Mouse (Mus musculus): ENCODE measurements around the gene Maob. TPM values are rescaled to one million over a fixed set of nuclear protein-coding genes. Genes with fewer than 3 reads are reported as not detected.

Maob gene
- polyA plus RNA-seq (2016; fragmentation: Nextera tagmentation; extraction: Ambion mirVana): 24.2 and 25.2 TPM in 2 replicates

- Histone ChIP-seq H3K36me3 (no peaks in the 10 kb centered on the region), H3K9ac (no peak within 1 kb of the TSS), H3K9me3 (replicated peaks) (no peaks in the 10 kb centered on the region), H3K27me3 (replicated peaks) (no peaks in the 10 kb centered on the region), H3K4me3 (peak within 1 kb of the TSS; percentile 27), H3K27ac (no peak within 1 kb of the TSS; the same call in 1 of the 2 replicates), H3K4me1 (no peaks in the 10 kb centered on the region), H3K4me2 (peak within 1 kb of the TSS; percentile 36)
- ATAC-seq: peak; percentile 71
- WGBS (ENCODE audit: insufficient replicate concordance): 12% methylated on average over 18 of the region's 18 CpGs
Measured at GRCm38 (mm10) chrX:16817261-16817769, at the start of gene Maob. Maob (minus strand) TSS chrX:16817366.

GRCm38 (mm10) chrX:16860244-16860643, 43.1 kb upstream of the Maob start:
- Histone ChIP-seq H3K4me2 (no peak overlapping the region), H3K27ac (no peak overlapping the region), H3K27me3 (replicated peaks) (no peaks in the 10 kb centered on the region), H3K4me3 (no peak overlapping the region), H3K4me1 (no peaks in the 10 kb centered on the region), H3K36me3 (no peaks in the 10 kb centered on the region), H3K9ac (no peak overlapping the region), H3K9me3 (replicated peaks) (no peaks in the 10 kb centered on the region)
- ATAC-seq: no peak

GRCm38 (mm10) chrX:16846034-16846433, 28.9 kb upstream of the Maob start:
- Histone ChIP-seq H3K4me3 (no peak overlapping the region), H3K9ac (no peak overlapping the region), H3K9me3 (replicated peaks) (no peaks in the 10 kb centered on the region), H3K4me2 (no peak overlapping the region), H3K36me3 (no peaks in the 10 kb centered on the region), H3K27ac (no peak overlapping the region), H3K27me3 (replicated peaks) (no peaks in the 10 kb centered on the region), H3K4me1 (no peaks in the 10 kb centered on the region)
- 71% methylated on average over 2 of the region's 2 CpGs for WGBS (ENCODE audit: insufficient replicate concordance)
- no peak for ATAC-seq

GRCm38 (mm10) chrX:16841443-16841842, 24.3 kb upstream of the Maob start:
- Histone ChIP-seq H3K27me3 (replicated peaks) (no peaks in the 10 kb centered on the region), H3K4me3 (no peak overlapping the region), H3K9me3 (replicated peaks) (no peaks in the 10 kb centered on the region), H3K9ac (no peak overlapping the region), H3K4me1 (no peaks in the 10 kb centered on the region), H3K27ac (no peak overlapping the region), H3K4me2 (no peak overlapping the region), H3K36me3 (no peaks in the 10 kb centered on the region)
- ATAC-seq: no peak
- 45% methylated on average over 2 of the region's 2 CpGs for WGBS (ENCODE audit: insufficient replicate concordance)

- no peak overlapping the region for H3K4me3 ChIP-seq
- H3K9me3 ChIP-seq (replicated peaks): no peaks in the 10 kb centered on the region
- no peak for ATAC-seq
- no peaks in the 10 kb centered on the region for H3K27me3 ChIP-seq (replicated peaks)
- H3K36me3 ChIP-seq: no peaks in the 10 kb centered on the region
- H3K4me2 ChIP-seq: no peak overlapping the region
- H3K27ac ChIP-seq: no peak overlapping the region
- no peak overlapping the region for H3K9ac ChIP-seq
- 56% methylated on average over 1 of the region's 1 CpGs for WGBS (ENCODE audit: insufficient replicate concordance)
- H3K4me1 ChIP-seq: no peaks in the 10 kb centered on the region
Measured at GRCm38 (mm10) chrX:16837293-16837692, 20.1 kb upstream of the Maob start.

- ATAC-seq: no peak
- no peaks in the 10 kb centered on the region for H3K36me3 ChIP-seq
- H3K27me3 ChIP-seq (replicated peaks): no peaks in the 10 kb centered on the region
- H3K4me1 ChIP-seq: no peaks in the 10 kb centered on the region
- no peak overlapping the region for H3K4me2 ChIP-seq
- no peaks in the 10 kb centered on the region for H3K9me3 ChIP-seq (replicated peaks)
- no peak overlapping the region for H3K9ac ChIP-seq
- H3K4me3 ChIP-seq: no peak overlapping the region
- H3K27ac ChIP-seq: no peak overlapping the region
Measured at GRCm38 (mm10) chrX:16836488-16837082, 19.4 kb upstream of the Maob start.

- no peak for ATAC-seq
- H3K27me3 ChIP-seq (replicated peaks): no peaks in the 10 kb centered on the region
Measured at GRCm38 (mm10) chrX:16826028-16826427, 8.9 kb upstream of the Maob start.

GRCm38 (mm10) chrX:16815965-16816364, 1.2 kb downstream of the Maob start:
- no peak overlapping the region for H3K4me2 ChIP-seq
- no peaks in the 10 kb centered on the region for H3K36me3 ChIP-seq
- H3K27me3 ChIP-seq (replicated peaks): no peaks in the 10 kb centered on the region
- H3K4me1 ChIP-seq: no peaks in the 10 kb centered on the region
- H3K27ac ChIP-seq: no peak overlapping the region
- no peak overlapping the region for H3K9ac ChIP-seq
- H3K4me3 ChIP-seq: no peak overlapping the region
- peak; percentile 35; the same call in 1 of the 2 replicates for ATAC-seq
- 57% methylated on average over 3 of the region's 3 CpGs for WGBS (ENCODE audit: insufficient replicate concordance)
- H3K9me3 ChIP-seq (replicated peaks): no peaks in the 10 kb centered on the region

More at GRCm38 (mm10) chrX:16826028-16826427, 8.9 kb upstream of the Maob start:
- H3K9ac ChIP-seq: no peak overlapping the region
- H3K36me3 ChIP-seq: no peaks in the 10 kb centered on the region
- H3K4me2 ChIP-seq: no peak overlapping the region
- WGBS (ENCODE audit: insufficient replicate concordance): 70% methylated on average over 1 of the region's 1 CpGs
- no peak overlapping the region for H3K4me3 ChIP-seq
- H3K9me3 ChIP-seq (replicated peaks): no peaks in the 10 kb centered on the region
- no peak overlapping the region for H3K27ac ChIP-seq
- H3K4me1 ChIP-seq: no peaks in the 10 kb centered on the region

GRCm38 (mm10) chrX:16812080-16812479, 5.1 kb downstream of the Maob start:
- Histone ChIP-seq H3K9ac (no peak overlapping the region), H3K36me3 (no peaks in the 10 kb centered on the region), H3K9me3 (replicated peaks) (no peaks in the 10 kb centered on the region), H3K27ac (no peak overlapping the region), H3K4me2 (no peak overlapping the region), H3K27me3 (replicated peaks) (no peaks in the 10 kb centered on the region), H3K4me1 (no peaks in the 10 kb centered on the region), H3K4me3 (no peak overlapping the region)
- no peak for ATAC-seq
- 45% methylated on average over 3 of the region's 3 CpGs for WGBS (ENCODE audit: insufficient replicate concordance)

- no peak for ATAC-seq
- no peak overlapping the region for H3K9ac ChIP-seq
Measured at GRCm38 (mm10) chrX:16767453-16767852, 49.7 kb downstream of the Maob start.

GRCm38 (mm10) chrX:16766156-16766555, 51.0 kb downstream of the Maob start:
- no peaks in the 10 kb centered on the region for H3K27me3 ChIP-seq (replicated peaks)
- no peak for ATAC-seq
- no peak overlapping the region for H3K27ac ChIP-seq
- no peak overlapping the region for H3K4me2 ChIP-seq
- no peaks in the 10 kb centered on the region for H3K4me1 ChIP-seq
- no peaks in the 10 kb centered on the region for H3K9me3 ChIP-seq (replicated peaks)
- no peak overlapping the region for H3K4me3 ChIP-seq
- H3K36me3 ChIP-seq: no peaks in the 10 kb centered on the region
- no peak overlapping the region for H3K9ac ChIP-seq
- 61% methylated on average over 4 of the region's 4 CpGs for WGBS (ENCODE audit: insufficient replicate concordance)

More at GRCm38 (mm10) chrX:16767453-16767852, 49.7 kb downstream of the Maob start:
- no peak overlapping the region for H3K4me3 ChIP-seq
- 65% methylated on average over 1 of the region's 1 CpGs for WGBS (ENCODE audit: insufficient replicate concordance)
- H3K27ac ChIP-seq: no peak overlapping the region
- no peaks in the 10 kb centered on the region for H3K27me3 ChIP-seq (replicated peaks)
- H3K36me3 ChIP-seq: no peaks in the 10 kb centered on the region
- no peaks in the 10 kb centered on the region for H3K4me1 ChIP-seq
- no peaks in the 10 kb centered on the region for H3K9me3 ChIP-seq (replicated peaks)
- H3K4me2 ChIP-seq: no peak overlapping the region

GRCm38 (mm10) chrX:16761430-16761829, 55.7 kb downstream of the Maob start:
- Histone ChIP-seq H3K9ac (no peak overlapping the region), H3K36me3 (no peaks in the 10 kb centered on the region), H3K27me3 (replicated peaks) (no peaks in the 10 kb centered on the region), H3K4me3 (no peak overlapping the region), H3K27ac (no peak overlapping the region), H3K4me2 (no peak overlapping the region), H3K9me3 (replicated peaks) (no peaks in the 10 kb centered on the region), H3K4me1 (no peaks in the 10 kb centered on the region)
- no peak for ATAC-seq
- 23% methylated on average over 3 of the region's 3 CpGs for WGBS (ENCODE audit: insufficient replicate concordance)

GRCm38 (mm10) chrX:16754761-16755160, 62.4 kb downstream of the Maob start:
- H3K27me3 ChIP-seq (replicated peaks): no peaks in the 10 kb centered on the region
- no peak overlapping the region for H3K4me3 ChIP-seq
- H3K4me2 ChIP-seq: no peak overlapping the region
- H3K4me1 ChIP-seq: no peaks in the 10 kb centered on the region
- H3K36me3 ChIP-seq: no peaks in the 10 kb centered on the region
- no peak overlapping the region for H3K9ac ChIP-seq
- no peak overlapping the region for H3K27ac ChIP-seq
- H3K9me3 ChIP-seq (replicated peaks): no peaks in the 10 kb centered on the region
- ATAC-seq: no peak

All from liver, embryonic 12.5 days (tissue).